Mouse (Mus musculus): Measurements from ENCODE around the gene Kif2c.

GRCm38 (mm10) chr4:117131890-117132793 lies 50.3 kb downstream of the Kif2c start:
- TF ChIP-seq CTCF (IDR thresholded peaks at IDR 0.05; ENCODE audit: low read depth, low read length) (no peak), POLR2A (IDR thresholded peaks at IDR 0.05; ENCODE audit: extremely low read depth, insufficient read depth, low read length) (no peak)
